Mouse (Mus musculus) hindbrain, embryonic 15.5 days (tissue): ENCODE measurements at regions not wholly inside any gene's neighbourhood (a gene's known extent, or its start where the extent isn't known, plus 50 kb on each side); places are given as distances from the start of the nearest gene placed in this dataset.
"Not testable (repeated sequence)": the region's sequence is repeated elsewhere in the genome, so short reads cannot be mapped to it uniquely, and the experiment has no call there.

Experiments
- ATAC-seq: fragments of 200-750 bp; cut with Nextera tagmentation; 2 replicates; pipeline ENCODE4 v1.8.0; 2017; ENCODE audit warnings: low read depth, moderate number of reproducible peaks, moderate TSS enrichment; ENCODE audit not compliant: low FRiP score
- H3K27ac ChIP-seq: fragments of 300-500 bp; sonication (generic); replicated peaks from 2 replicates; pipeline ENCODE4 v1.5.1; 2015; ENCODE audit warnings: mild to moderate bottlenecking, inconsistent platforms
- H3K27me3 ChIP-seq: fragments of 300-500 bp; sonication (generic); 2 replicates; pipeline ENCODE4 v1.6.1; 2015; ENCODE audit warnings: control low read depth, inconsistent platforms
- H3K36me3 ChIP-seq: fragments of 300-500 bp; sonication (generic); 2 replicates; pipeline ENCODE4 v1.6.1; 2015; ENCODE audit warnings: control low read depth, inconsistent platforms
- H3K4me1 ChIP-seq: fragments of 300-500 bp; sonication (generic); replicated peaks from 2 replicates; pipeline ENCODE4 v1.6.1; 2015; ENCODE audit warnings: control low read depth, inconsistent platforms
- H3K4me2 ChIP-seq: fragments of 300-500 bp; sonication (generic); 2 replicates; pipeline ENCODE4 v1.6.1; 2015; ENCODE audit warnings: moderate library complexity, mild to moderate bottlenecking, inconsistent platforms
- H3K4me3 ChIP-seq: fragments of 300-500 bp; sonication (generic); 2 replicates; pipeline ENCODE4 v1.5.1; 2015; ENCODE audit warnings: mild to moderate bottlenecking, inconsistent platforms
- H3K9ac ChIP-seq: fragments of 300-500 bp; sonication (generic); 2 replicates; pipeline ENCODE4 v1.6.1; 2015; ENCODE audit warnings: inconsistent platforms
- H3K9me3 ChIP-seq: fragments of 300-500 bp; sonication (generic); 2 replicates; pipeline ENCODE4 v1.6.1; 2016; ENCODE audit warnings: control low read depth, inconsistent platforms
- WGBS: fragments of 180-500 bp; shearing (Covaris S2); methylation state at CpG from one replicate; pipeline ENCODE4 v1.1.7; 2015; 5-methylcytosine and 5-hydroxymethylcytosine counted together

DNA sequence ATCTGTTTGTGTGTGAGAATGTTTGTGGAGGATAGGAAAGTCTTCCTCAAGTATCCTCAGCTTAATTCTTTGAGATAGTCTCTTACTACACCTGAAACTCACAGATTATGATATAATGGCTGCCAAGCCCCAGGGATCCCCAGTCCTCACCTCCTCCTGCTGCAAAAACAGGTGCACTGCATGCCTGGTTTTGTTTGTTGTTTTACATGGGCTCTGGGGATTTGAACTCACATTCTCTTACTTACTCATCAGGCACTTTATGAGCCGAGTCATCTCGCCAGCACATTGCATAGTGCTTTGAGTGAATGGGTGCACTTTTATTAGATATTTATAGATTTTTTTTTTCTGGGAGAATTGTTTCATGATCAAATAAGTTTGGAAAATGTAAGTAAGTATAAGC is 56.3 kb downstream of the Mterf1b start:
- H3K9ac ChIP-seq = no peak overlapping the region
- no peak overlapping the region for H3K4me2 ChIP-seq
- H3K9me3 ChIP-seq = no peaks in the 10 kb centered on the region
- H3K4me1 ChIP-seq = no peaks in the 10 kb centered on the region
- no peaks in the 10 kb centered on the region for H3K27me3 ChIP-seq
- 80% methylated on average over 2 of the region's 2 CpGs for WGBS
- H3K27ac ChIP-seq = no peak overlapping the region
- H3K4me3 ChIP-seq = no peak overlapping the region
- no peak for ATAC-seq
- H3K36me3 ChIP-seq = no peaks in the 10 kb centered on the region

GRCm38 (mm10) chr5:4254280-4254679 is 62.1 kb downstream of the Mterf1b start:
- H3K27me3 ChIP-seq, ATAC-seq, H3K9me3 ChIP-seq, H3K4me1 ChIP-seq, H3K4me2 ChIP-seq, H3K9ac ChIP-seq, H3K36me3 ChIP-seq, H3K4me3 ChIP-seq, H3K27ac ChIP-seq: not testable (repeated sequence)
- WGBS = 93% methylated on average over 5 of the region's 5 CpGs

- Histone ChIP-seq H3K27ac (no peak overlapping the region), H3K9me3 (no peaks in the 10 kb centered on the region), H3K4me3 (no peak overlapping the region), H3K4me2 (no peak overlapping the region), H3K36me3 (no peaks in the 10 kb centered on the region), H3K27me3 (no peaks in the 10 kb centered on the region), H3K9ac (no peak overlapping the region), H3K4me1 (no peaks in the 10 kb centered on the region)
- no peak for ATAC-seq
- 67% methylated on average over 12 of the region's 12 CpGs for WGBS
Measured at GRCm38 (mm10) chr5:4257048-4257750, 65.0 kb downstream of the Mterf1b start.

DNA sequence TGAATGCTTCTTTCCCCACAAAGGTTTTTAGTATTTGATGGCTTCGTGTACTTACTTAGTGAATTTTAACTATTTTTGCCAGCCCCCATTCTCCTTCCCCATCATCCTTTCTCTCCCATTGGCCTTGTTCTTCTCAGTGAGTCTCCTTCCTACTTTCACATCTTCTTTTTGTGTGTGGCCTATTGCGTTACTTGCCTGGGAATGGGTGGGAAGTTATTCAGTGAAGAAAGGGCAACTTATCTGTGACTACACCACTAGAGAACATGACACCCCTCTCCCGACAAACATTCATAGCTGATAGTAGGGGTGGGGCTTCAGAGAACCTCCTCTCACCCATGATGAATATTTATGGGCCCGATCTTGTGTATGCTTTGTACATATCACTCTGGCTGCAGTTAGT is 67.1 kb downstream of the Mterf1b start:
- 92% methylated on average over 4 of the region's 4 CpGs for whole genome bisulfite sequencing
- H3K4me2 ChIP-seq = no peak overlapping the region
- no peak for ATAC-seq
- no peaks in the 10 kb centered on the region for H3K9me3 ChIP-seq
- H3K4me1 ChIP-seq = no peaks in the 10 kb centered on the region
- no peak overlapping the region for H3K4me3 ChIP-seq
- H3K9ac ChIP-seq = no peak overlapping the region
- H3K27me3 ChIP-seq = no peaks in the 10 kb centered on the region
- no peak overlapping the region for H3K27ac ChIP-seq
- no peaks in the 10 kb centered on the region for H3K36me3 ChIP-seq

- 93% methylated on average over 1 of the region's 1 CpGs for WGBS
- Histone ChIP-seq H3K9me3 (no peaks in the 10 kb centered on the region), H3K27me3 (no peaks in the 10 kb centered on the region), H3K9ac (no peak overlapping the region), H3K4me2 (no peak overlapping the region), H3K4me1 (no peaks in the 10 kb centered on the region), H3K4me3 (no peak overlapping the region), H3K27ac (no peak overlapping the region), H3K36me3 (no peaks in the 10 kb centered on the region)
- ATAC-seq = no peak
Measured at GRCm38 (mm10) chr5:4262666-4263065, 70.5 kb downstream of the Mterf1b start.

GRCm38 (mm10) chr5:4263560-4264160 is 71.5 kb downstream of the Mterf1b start:
- Histone ChIP-seq H3K4me3 (no peak overlapping the region), H3K4me2 (no peak overlapping the region), H3K9me3 (no peaks in the 10 kb centered on the region), H3K27me3 (no peaks in the 10 kb centered on the region), H3K9ac (no peak overlapping the region), H3K36me3 (no peaks in the 10 kb centered on the region), H3K27ac (peak overlapping the region; percentile 36; the same call in 1 of the 2 replicates), H3K4me1 (no peaks in the 10 kb centered on the region)
- peak; percentile 83 for ATAC-seq
- 50% methylated on average over 5 of the region's 5 CpGs for WGBS

GRCm38 (mm10) chr5:4267717-4268116 is 75.5 kb downstream of the Mterf1b start:
- Histone ChIP-seq H3K4me3 (no peak overlapping the region), H3K4me2 (no peak overlapping the region), H3K9ac (no peak overlapping the region), H3K27me3 (no peaks in the 10 kb centered on the region), H3K4me1 (no peaks in the 10 kb centered on the region), H3K36me3 (no peaks in the 10 kb centered on the region), H3K9me3 (no peaks in the 10 kb centered on the region), H3K27ac (no peak overlapping the region)
- no peak for ATAC-seq
- WGBS = 81% methylated on average over 2 of the region's 2 CpGs

DNA sequence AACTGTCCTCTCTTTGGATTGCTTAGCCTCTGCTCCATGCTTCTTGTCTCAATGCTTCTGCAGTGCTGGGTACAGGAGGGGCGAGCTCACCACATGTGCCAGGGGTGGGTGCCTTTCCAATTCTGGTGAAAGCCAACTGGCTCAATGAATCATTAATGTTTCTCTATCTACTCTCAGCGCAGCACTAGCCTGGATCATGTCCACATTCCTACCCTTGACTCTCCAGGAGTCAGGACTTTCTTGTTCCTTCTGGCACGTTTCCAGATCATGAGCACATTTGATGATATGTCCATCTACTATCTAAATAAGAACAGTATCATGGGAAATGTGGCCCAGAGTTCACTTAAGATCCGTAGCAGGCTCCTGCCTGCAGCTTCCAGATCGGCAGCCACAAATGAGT is 80.8 kb downstream of the Mterf1b start:
- H3K27ac ChIP-seq = no peak overlapping the region
- no peaks in the 10 kb centered on the region for H3K9me3 ChIP-seq
- H3K9ac ChIP-seq = no peak overlapping the region
- H3K4me3 ChIP-seq = no peak overlapping the region
- H3K4me2 ChIP-seq = no peak overlapping the region
- no peak for ATAC-seq
- H3K27me3 ChIP-seq = no peaks in the 10 kb centered on the region
- H3K36me3 ChIP-seq = no peaks in the 10 kb centered on the region
- WGBS = 68% methylated on average over 5 of the region's 5 CpGs
- H3K4me1 ChIP-seq = no peaks in the 10 kb centered on the region

GRCm38 (mm10) chr5:4303616-4304015 is 111.4 kb downstream of the Mterf1b start:
- no peak for ATAC-seq
- Histone ChIP-seq H3K4me2 (no peak overlapping the region), H3K9me3 (no peaks in the 10 kb centered on the region), H3K27me3 (no peaks in the 10 kb centered on the region), H3K27ac (no peak overlapping the region), H3K4me3 (no peak overlapping the region), H3K36me3 (no peaks in the 10 kb centered on the region), H3K9ac (no peak overlapping the region), H3K4me1 (peaks cover 7% of the 10 kb centered on the region)
- WGBS = under 1% methylated on average over 4 of the region's 4 CpGs

GRCm38 (mm10) chr5:4304201-4304600 is 112.0 kb downstream of the Mterf1b start:
- 42% methylated on average over 5 of the region's 5 CpGs for WGBS

DNA sequence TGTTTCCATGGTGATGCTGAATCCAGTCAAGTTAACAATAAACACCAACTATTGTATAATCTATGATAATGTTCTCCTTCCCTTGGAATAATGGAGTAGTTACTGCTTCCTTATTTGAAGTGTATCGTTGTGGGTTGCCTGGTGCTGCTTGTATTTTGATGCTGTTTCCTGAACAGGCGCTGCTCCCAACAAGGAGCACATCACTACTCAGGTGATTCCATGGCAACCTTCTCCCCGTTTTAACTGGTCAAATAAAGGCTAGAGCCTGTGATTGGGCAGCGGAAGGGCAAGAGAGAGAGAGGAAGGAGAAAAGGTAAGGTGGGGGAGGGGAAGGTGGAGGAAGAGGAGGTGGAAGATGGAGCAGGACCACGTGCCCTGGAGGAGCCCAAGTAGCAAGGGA is 116.3 kb downstream of the Mterf1b start:
- 79% methylated on average over 5 of the region's 5 CpGs for WGBS
- no peak for ATAC-seq
- H3K36me3 ChIP-seq = no peaks in the 10 kb centered on the region

More at GRCm38 (mm10) chr5:4304201-4304600, 112.0 kb downstream of the Mterf1b start:
- Histone ChIP-seq H3K9me3 (no peaks in the 10 kb centered on the region), H3K4me2 (no peak overlapping the region), H3K4me1 (peaks cover 7% of the 10 kb centered on the region), H3K9ac (no peak overlapping the region), H3K27me3 (no peaks in the 10 kb centered on the region), H3K27ac (no peak overlapping the region), H3K4me3 (no peak overlapping the region), H3K36me3 (no peaks in the 10 kb centered on the region)
- no peak for ATAC-seq

GRCm38 (mm10) chr5:4311169-4311568 is 119.0 kb downstream of the Mterf1b start:
- H3K4me1 ChIP-seq = no peaks in the 10 kb centered on the region
- no peaks in the 10 kb centered on the region for H3K27me3 ChIP-seq
- WGBS = 90% methylated on average over 4 of the region's 4 CpGs
- no peak overlapping the region for H3K27ac ChIP-seq
- H3K36me3 ChIP-seq = no peaks in the 10 kb centered on the region
- ATAC-seq = no peak
- H3K9me3 ChIP-seq = no peaks in the 10 kb centered on the region
- no peak overlapping the region for H3K4me2 ChIP-seq
- no peak overlapping the region for H3K4me3 ChIP-seq
- H3K9ac ChIP-seq = no peak overlapping the region

More for the DNA sequence above, 116.3 kb downstream of the Mterf1b start:
- Histone ChIP-seq H3K9ac (no peak overlapping the region), H3K9me3 (no peaks in the 10 kb centered on the region), H3K4me1 (peaks cover 4% of the 10 kb centered on the region), H3K4me3 (no peak overlapping the region), H3K27me3 (no peaks in the 10 kb centered on the region), H3K4me2 (no peak overlapping the region), H3K27ac (no peak overlapping the region)

DNA sequence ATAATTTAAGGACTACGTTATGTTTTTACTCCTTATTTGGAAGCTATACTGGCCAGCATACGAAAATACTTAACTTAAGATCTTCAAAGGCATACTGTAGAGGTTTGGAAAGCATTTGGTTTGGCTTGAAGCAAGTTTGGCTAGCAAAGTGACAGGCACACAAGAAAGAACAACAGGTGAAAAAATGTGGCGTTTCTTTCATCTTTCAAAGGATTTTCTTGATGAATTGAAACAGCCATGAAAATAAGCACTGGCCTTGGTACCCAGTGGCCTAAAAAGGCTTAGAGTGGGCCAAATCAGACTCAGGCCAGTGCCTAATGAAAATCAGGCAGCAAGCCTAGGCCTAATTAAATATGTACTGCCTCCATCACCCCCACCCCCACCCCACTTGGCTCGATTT is 119.4 kb downstream of the Mterf1b start:
- Histone ChIP-seq H3K9me3 (no peaks in the 10 kb centered on the region), H3K4me3 (no peak overlapping the region), H3K4me1 (no peaks in the 10 kb centered on the region), H3K27ac (no peak overlapping the region), H3K36me3 (no peaks in the 10 kb centered on the region), H3K9ac (no peak overlapping the region), H3K4me2 (no peak overlapping the region), H3K27me3 (no peaks in the 10 kb centered on the region)
- WGBS = 70% methylated on average over 4 of the region's 4 CpGs
- ATAC-seq = no peak
